Mouse (Mus musculus) liver, adult 2 months (tissue): ENCODE measurements around the gene Gm2696. TPM values are rescaled to one million over a fixed set of nuclear protein-coding genes. Genes with fewer than 3 reads are reported as not detected.
"Not testable (repeated sequence)": the region's sequence is repeated elsewhere in the genome, so short reads cannot be mapped to it uniquely, and the experiment has no call there.

Experiments
- DNase-seq: peaks from one replicate; pipeline ENCODE4 v3.0.0-alpha.2; 2011; ENCODE audit warnings: low read depth, low spot score; ENCODE audit errors: extremely low read depth
- H3K27ac ChIP-seq: fragments of 200-500 bp; replicated peaks from 2 replicates; pipeline ENCODE4 v1.5.1; 2012; ENCODE audit warnings: low read depth, mild to moderate bottlenecking, control low read depth, inconsistent platforms, low read length; ENCODE audit not compliant: insufficient read depth
- H3K27me3 ChIP-seq: fragments of 200-500 bp; 2 replicates; pipeline ENCODE4 v1.6.1; 2012; ENCODE audit warnings: mild to moderate bottlenecking, moderate library complexity, low read length, inconsistent platforms; ENCODE audit not compliant: control insufficient read depth, insufficient read depth
- H3K36me3 ChIP-seq: fragments of 200-500 bp; 2 replicates; pipeline ENCODE4 v1.6.1; 2012; ENCODE audit warnings: low read length, inconsistent platforms; ENCODE audit not compliant: control insufficient read depth, insufficient read depth
- H3K4me1 ChIP-seq: fragments of 200-500 bp; 2 replicates; pipeline ENCODE4 v1.6.1; 2011; ENCODE audit warnings: low read length; ENCODE audit not compliant: control insufficient read depth, insufficient read depth
- H3K4me3 ChIP-seq: fragments of 200-500 bp; 2 replicates; pipeline ENCODE4 v1.5.1; 2011; ENCODE audit warnings: low read depth, mild to moderate bottlenecking, control low read depth, low read length, moderate library complexity; ENCODE audit not compliant: insufficient read depth
- H3K79me2 ChIP-seq: fragments of 200-500 bp; 2 replicates; pipeline ENCODE4 v1.6.1; 2012; ENCODE audit warnings: inconsistent platforms, mild to moderate bottlenecking, low read length, moderate library complexity; ENCODE audit not compliant: control insufficient read depth, insufficient read depth
- H3K9ac ChIP-seq: fragments of 200-500 bp; 2 replicates; pipeline ENCODE4 v1.6.1; 2012; ENCODE audit warnings: low read depth, mild to moderate bottlenecking, control low read depth, inconsistent platforms, low read length
- CTCF ChIP-seq: fragments of 200-500 bp; IDR thresholded peaks from 2 replicates; pipeline ENCODE4 v1.5.1; 2011; ENCODE audit warnings: low read depth, low read length, control low read depth
- POLR2A ChIP-seq: fragments of 200-500 bp; IDR thresholded peaks from 2 replicates; pipeline ENCODE4 v1.6.1; 2011; ENCODE audit warnings: low read length, control low read depth; ENCODE audit not compliant: insufficient read depth; ENCODE audit errors: extremely low read depth
- WGBS: fragments of 180-500 bp; shearing (Covaris S2); methylation state at CpG from one replicate; pipeline ENCODE4 v1.1.7; 2018; 5-methylcytosine and 5-hydroxymethylcytosine counted together
- polyA plus RNA-seq: library from polyadenylated mRNA; depleted of rRNA; stranded (reverse); fragments of >200 nt; gene quantifications from 2 replicates; pipeline ENCODE4 v1.2.3, GENCODE M21; 2012; rRNA removed
- total RNA-seq: library from RNA; depleted of rRNA; stranded (reverse); fragments of >200 nt; gene quantifications from 2 replicates; pipeline ENCODE4 v1.2.3, GENCODE M21; 2014; rRNA removed

Gm2696 gene
- total RNA-seq (not detected in 2 replicates), polyA plus RNA-seq (not detected in 2 replicates)

GRCm38 (mm10) chr10:77814382-77814781 is at the start of gene Gm2696:
Gm2696 (plus strand) TSS chr10:77814682.
- Histone ChIP-seq H3K27me3 (no peaks in the 10 kb centered on the region), H3K27ac (no peak within 1 kb of the TSS), H3K36me3 (no peaks in the 10 kb centered on the region), H3K79me2 (no peaks in the 10 kb centered on the region), H3K9ac (no peak within 1 kb of the TSS), H3K4me1 (no peaks in the 10 kb centered on the region), H3K4me3 (no peak within 1 kb of the TSS)
- no peak for DNase-seq
- WGBS, result 27% methylated on average over 4 of the region's 4 CpGs
- no peak for TF ChIP-seq CTCF

GRCm38 (mm10) chr10:77769727-77770126 is 44.8 kb upstream of the Gm2696 start:
- H3K79me2 ChIP-seq, result no peaks in the 10 kb centered on the region
- H3K4me3 ChIP-seq, result no peak overlapping the region
- no peak overlapping the region for H3K27ac ChIP-seq
- H3K36me3 ChIP-seq, result no peaks in the 10 kb centered on the region
- H3K9ac ChIP-seq, result no peak overlapping the region
- no peak for DNase-seq
- H3K27me3 ChIP-seq, result 0 out of 2 replicates have a peak, but pooled peaks cover 3% of the 10 kb centered on the region
- TF ChIP-seq CTCF, result no peak
- TF ChIP-seq POLR2A, result no peak
- WGBS, result 73% methylated on average over 1 of the region's 1 CpGs
- H3K4me1 ChIP-seq, result no peaks in the 10 kb centered on the region

DNA sequence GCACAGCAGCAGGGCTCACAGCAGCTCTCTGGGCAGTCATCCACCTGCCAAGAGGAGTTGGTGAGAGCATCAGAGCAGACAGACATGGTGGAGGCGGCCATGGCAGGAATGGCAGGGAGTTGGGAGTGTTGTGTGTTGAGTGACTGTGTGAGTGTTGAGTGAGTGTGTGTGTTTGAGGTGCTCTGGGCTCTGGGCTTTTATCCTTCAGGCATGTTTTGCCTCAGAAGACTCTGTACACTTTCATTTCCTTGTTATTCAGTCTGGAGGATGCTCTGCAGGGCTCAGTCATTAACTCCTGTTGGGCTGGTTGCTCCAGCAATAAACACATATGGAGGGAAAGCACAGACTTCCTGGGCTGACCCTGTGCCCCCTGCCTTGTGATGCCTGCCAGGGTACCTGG is 43.3 kb upstream of the Gm2696 start, which contains the start of gene Gm3238:
Gene Gm3238 (minus strand): TSS at position 101 of the 400 bp plus-strand sequence.
- H3K27ac ChIP-seq, DNase-seq, H3K79me2 ChIP-seq, H3K27me3 ChIP-seq, H3K36me3 ChIP-seq, H3K9ac ChIP-seq, H3K4me1 ChIP-seq, H3K4me3 ChIP-seq: not testable (repeated sequence)
- 50% methylated on average over 1 of the region's 1 CpGs for WGBS

GRCm38 (mm10) chr10:77772142-77772541 is 42.3 kb upstream of the Gm2696 start:
- not testable (repeated sequence) for H3K79me2 ChIP-seq, H3K27me3 ChIP-seq, H3K4me3 ChIP-seq, H3K27ac ChIP-seq, H3K4me1 ChIP-seq, H3K9ac ChIP-seq, H3K36me3 ChIP-seq, DNase-seq
- 62% methylated on average over 3 of the region's 3 CpGs for WGBS

DNA sequence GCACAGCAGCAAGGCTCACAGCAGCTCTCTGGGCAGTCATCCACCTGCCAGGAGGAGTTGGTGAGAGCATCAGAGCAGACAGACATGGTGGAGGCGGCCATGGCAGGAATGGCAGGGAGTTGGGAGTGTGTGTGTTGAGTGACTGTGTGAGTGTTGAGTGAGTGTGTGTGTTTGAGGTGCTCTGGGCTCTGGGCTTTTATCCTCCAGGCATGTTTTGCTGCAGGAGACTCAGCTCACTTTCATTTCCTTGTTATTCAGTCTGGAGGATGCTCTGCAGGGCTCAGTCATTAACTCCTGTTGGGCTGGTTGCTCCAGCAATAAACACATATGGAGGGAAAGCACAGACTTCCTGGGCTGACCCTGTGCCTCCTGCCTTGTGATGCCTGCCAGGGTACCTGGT is 37.6 kb upstream of the Gm2696 start, which contains the start of gene Gm7138:
Gene Gm7138 (minus strand): TSS at position 101 of the 400 bp plus-strand sequence.
- not testable (repeated sequence) for H3K9ac ChIP-seq, H3K4me3 ChIP-seq, H3K27ac ChIP-seq, H3K79me2 ChIP-seq, H3K36me3 ChIP-seq, DNase-seq, H3K4me1 ChIP-seq, H3K27me3 ChIP-seq
- WGBS, result 80% methylated on average over 1 of the region's 1 CpGs

DNA sequence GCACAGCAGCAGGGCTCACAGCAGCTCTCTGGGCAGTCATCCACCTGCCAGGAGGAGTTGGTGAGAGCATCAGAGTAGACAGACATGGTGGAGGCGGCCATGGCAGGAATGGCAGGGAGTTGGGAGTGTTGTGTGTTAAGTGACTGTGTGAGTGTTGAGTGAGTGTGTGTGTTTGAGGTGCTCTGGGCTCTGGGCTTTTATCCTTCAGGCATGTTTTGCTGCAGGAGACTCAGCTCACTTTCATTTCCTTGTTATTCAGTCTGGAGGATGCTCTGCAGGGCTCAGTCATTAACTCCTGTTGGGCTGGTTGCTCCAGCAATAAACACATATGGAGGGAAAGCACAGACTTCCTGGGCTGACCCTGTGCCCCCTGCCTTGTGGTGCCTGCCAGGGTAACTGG is 32.0 kb upstream of the Gm2696 start, which contains the start of gene Gm3250:
Gene Gm3250 (minus strand): TSS at position 101 of the 400 bp plus-strand sequence.
- WGBS, result 50% methylated on average over 1 of the region's 1 CpGs
- not testable (repeated sequence) for H3K79me2 ChIP-seq, H3K4me1 ChIP-seq, H3K36me3 ChIP-seq, H3K27me3 ChIP-seq, H3K27ac ChIP-seq, H3K4me3 ChIP-seq, H3K9ac ChIP-seq, DNase-seq

DNA sequence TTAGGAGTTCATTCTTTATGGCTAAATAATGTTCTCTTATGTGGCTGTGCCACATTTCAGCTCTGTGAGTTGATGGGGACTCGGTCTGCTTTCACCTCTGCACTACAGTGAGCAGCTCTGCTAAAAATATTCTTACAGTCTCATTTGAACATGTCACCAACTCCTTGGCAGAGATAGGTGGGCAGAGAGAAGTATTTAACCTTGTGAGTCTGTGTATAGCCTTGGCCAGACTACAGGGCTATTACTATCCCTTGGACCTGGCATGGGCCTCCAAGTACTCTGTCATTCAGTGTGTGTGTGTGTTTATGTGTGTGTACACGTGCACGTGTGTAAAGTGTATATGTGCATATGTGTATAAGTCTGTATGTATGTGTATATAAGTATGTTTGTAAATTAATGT is 31.1 kb upstream of the Gm2696 start:
- DNase-seq, H3K4me1 ChIP-seq, H3K9ac ChIP-seq, H3K36me3 ChIP-seq, H3K79me2 ChIP-seq, H3K27ac ChIP-seq, H3K4me3 ChIP-seq, H3K27me3 ChIP-seq: not testable (repeated sequence)
- WGBS, result 98% methylated on average over 3 of the region's 3 CpGs

DNA sequence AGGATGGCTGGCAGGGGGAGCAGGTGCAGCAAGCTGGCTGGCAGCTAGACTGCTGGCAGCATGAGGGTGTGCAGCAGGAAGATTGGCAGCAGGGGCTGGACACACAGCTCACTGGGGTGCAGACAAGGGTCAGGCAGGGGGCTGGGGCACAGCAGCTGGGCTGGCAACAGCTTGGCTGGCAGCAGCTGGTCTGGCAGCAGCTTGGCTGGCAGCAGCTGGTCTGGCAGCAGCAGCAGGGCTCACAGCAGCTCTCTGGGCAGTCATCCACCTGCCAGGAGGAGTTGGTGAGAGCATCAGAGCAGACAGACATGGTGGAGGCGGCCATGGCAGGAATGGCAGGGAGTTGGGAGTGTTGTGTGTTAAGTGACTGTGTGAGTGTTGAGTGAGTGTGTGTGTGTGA is 26.6 kb upstream of the Gm2696 start, which contains the start of gene Gm7137:
Gene Gm7137 (minus strand): TSS at position 325 of the 400 bp plus-strand sequence.
- H3K4me1 ChIP-seq, H3K27ac ChIP-seq, H3K4me3 ChIP-seq, H3K27me3 ChIP-seq, H3K79me2 ChIP-seq, DNase-seq, H3K9ac ChIP-seq, H3K36me3 ChIP-seq: not testable (repeated sequence)
- 36% methylated on average over 1 of the region's 1 CpGs for whole genome bisulfite sequencing
